Comparison of ENCODE assay signal across 20 mouse cellular contexts in the genomic region with DNA sequence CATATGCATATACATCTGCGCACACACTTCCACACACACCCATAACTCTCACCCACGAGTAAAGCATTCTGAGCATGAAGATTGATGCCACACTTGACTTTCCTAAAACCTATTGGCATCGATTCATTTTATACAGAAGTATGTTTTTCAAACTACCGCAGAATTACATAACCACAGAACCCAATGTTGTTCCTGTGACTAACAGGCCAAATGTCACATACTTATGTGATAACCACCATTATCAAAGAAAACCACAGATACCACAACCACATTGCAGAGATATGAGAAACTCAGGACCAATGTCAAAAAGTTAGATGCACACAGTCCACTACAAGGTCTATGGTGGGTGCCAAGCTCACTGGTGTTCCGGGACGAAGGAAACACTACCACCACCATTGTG. TPM values are rescaled to one million over a fixed set of nuclear protein-coding genes. Genes with fewer than 3 reads are reported as not detected.
DNase-seq lines count a peak whose midpoint lies in the region.
"Had no signal": no experiment of that assay in that cellular context is flagged by ENCODE, and none has a peak within 500 bp of the region (broad histone marks: within the 10 kb centered on the region; RNA-seq: fewer than 3 reads in every experiment).

No protein-coding gene starts in this region.

- no peak overlapping the region for H3K27ac ChIP-seq in heart, embryonic 10.5 days
- H3K27ac ChIP-seq: embryonic facial prominence, embryonic 12.5 days; forebrain, embryonic 12.5 days; heart, embryonic 15.5 days; hindbrain, embryonic 10.5 days; hindbrain, embryonic 15.5 days had no signal

- no peaks in the 10 kb centered on the region for H3K27me3 ChIP-seq in heart, embryonic 10.5 days (ENCODE audit: insufficient read depth, poor library complexity, severe bottlenecking)
- H3K27me3 ChIP-seq: embryonic facial prominence, embryonic 12.5 days; forebrain, embryonic 12.5 days; heart, embryonic 15.5 days; hindbrain, embryonic 15.5 days had no signal

- no peak overlapping the region for H3K4me3 ChIP-seq in heart, embryonic 10.5 days
- H3K4me3 ChIP-seq: embryonic facial prominence, embryonic 12.5 days; forebrain, embryonic 12.5 days; heart, embryonic 15.5 days; hindbrain, embryonic 10.5 days; hindbrain, embryonic 15.5 days had no signal

- intact Hi-C loops in heart, postnatal 14 days (cut with DNase I): no loop called here

- peak; percentile 20 for DNase-seq in heart, embryonic 10.5 days (ENCODE audit: low spot score)
- no peak for DNase-seq in heart, postnatal 14 days
- peak; percentile 42 for DNase-seq in Muller cell, postnatal 12 days (ENCODE audit: inconsistent ontology term)
- DNase-seq in fibroblast of lung, adult 2 months (ENCODE audit: low read depth): peak; percentile 52
- DNase-seq in thymus, postnatal 4 days: no peak
- DNase-seq in cerebellum, adult 9-10 months: no peak
- no peak for DNase-seq in embryo, embryonic 9.5 days (ENCODE audit: extremely low spot score)
- DNase-seq: adrenal gland, postnatal 14 days; cerebellum, adult 11-12 months; cerebellum, adult 9-11 months; cerebellum, postnatal 36 days; gastrocnemius, postnatal 10 days had no signal

- no peaks in the 10 kb centered on the region for H3K4me1 ChIP-seq in heart, embryonic 10.5 days
- H3K4me1 ChIP-seq: embryonic facial prominence, embryonic 12.5 days; forebrain, embryonic 12.5 days; heart, embryonic 15.5 days; hindbrain, embryonic 10.5 days; hindbrain, embryonic 15.5 days had no signal

- no peaks in the 10 kb centered on the region for H3K9me3 ChIP-seq in heart, embryonic 10.5 days
- H3K9me3 ChIP-seq: embryonic facial prominence, embryonic 12.5 days; forebrain, embryonic 12.5 days; heart, embryonic 15.5 days; hindbrain, embryonic 10.5 days; hindbrain, embryonic 15.5 days had no signal

- no peaks in the 10 kb centered on the region for H3K36me3 ChIP-seq in heart, embryonic 10.5 days
- H3K36me3 ChIP-seq: embryonic facial prominence, embryonic 12.5 days; forebrain, embryonic 12.5 days; G1E; heart, embryonic 15.5 days; hindbrain, embryonic 10.5 days; hindbrain, embryonic 15.5 days had no signal

- 84% methylated on average over 6 of the region's 6 CpGs for WGBS in heart, embryonic 10.5 days

RNA-seq across cellular contexts. Expression of a gene that starts 50.3 kb away (rescaled TPM):
- 0.15 and 0.30 TPM in 2 replicates for polyA plus RNA-seq in heart, embryonic 10.5 days (2016; fragmentation: Nextera tagmentation; extraction: Ambion mirVana)
- 1 to 10 TPM; 2.6 to 3.0 TPM for total RNA-seq in heart, postnatal 14 days (2021)
- polyA plus RNA-seq: activated CD4-positive, CD25-positive, alpha-beta regulatory T cell, adult 4 months; CD4-positive, CD25-positive, alpha-beta regulatory T cell, adult 4 months; G1E had no signal

Comparison
In these comparisons a context has a peak if more than half of its experiments do, and no peak if none do; other contexts are left out.
1. DNase-seq: peak in heart, embryonic 10.5 days (single experiment), Muller cell, postnatal 12 days (single experiment) and fibroblast of lung, adult 2 months (single experiment); none in heart, postnatal 14 days (0 of 2), thymus, postnatal 4 days (single experiment), cerebellum, adult 9-10 months (single experiment) and embryo, embryonic 9.5 days (single experiment).